Mouse (Mus musculus) brain, embryonic 18.5 days (tissue): ENCODE data around the gene Fez2.

Source experiments
- DNase-seq: peaks from one replicate; pipeline ENCODE4 v3.0.0-alpha.2; 2012; ENCODE audit warnings: low read depth, low spot score

The Fez2 gene

DNA sequence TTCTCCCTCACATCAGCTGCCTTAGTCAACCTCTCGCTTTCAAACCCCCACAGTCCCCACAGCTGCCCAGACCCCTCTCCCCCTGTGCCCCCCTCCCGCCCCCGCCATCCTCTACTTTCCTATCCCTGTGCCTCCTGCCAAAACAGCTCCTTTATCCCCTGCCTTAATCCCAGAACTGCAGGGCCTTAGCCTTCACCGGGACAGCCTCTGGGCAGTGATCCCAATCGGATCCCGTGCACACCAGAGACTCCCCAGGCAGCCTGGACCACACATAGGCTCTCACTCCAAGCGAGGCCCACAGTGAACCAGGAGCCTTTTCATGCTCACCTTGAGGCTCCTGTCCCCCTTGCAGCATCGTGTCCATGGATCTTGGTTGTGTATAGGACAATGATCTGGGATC lies 49.5 kb downstream of the Fez2 start:
- no peak for DNase-seq

GRCm38 (mm10) chr17:78366070-78366469 lies 51.9 kb downstream of the Fez2 start:
- DNase-seq: no peak

DNA sequence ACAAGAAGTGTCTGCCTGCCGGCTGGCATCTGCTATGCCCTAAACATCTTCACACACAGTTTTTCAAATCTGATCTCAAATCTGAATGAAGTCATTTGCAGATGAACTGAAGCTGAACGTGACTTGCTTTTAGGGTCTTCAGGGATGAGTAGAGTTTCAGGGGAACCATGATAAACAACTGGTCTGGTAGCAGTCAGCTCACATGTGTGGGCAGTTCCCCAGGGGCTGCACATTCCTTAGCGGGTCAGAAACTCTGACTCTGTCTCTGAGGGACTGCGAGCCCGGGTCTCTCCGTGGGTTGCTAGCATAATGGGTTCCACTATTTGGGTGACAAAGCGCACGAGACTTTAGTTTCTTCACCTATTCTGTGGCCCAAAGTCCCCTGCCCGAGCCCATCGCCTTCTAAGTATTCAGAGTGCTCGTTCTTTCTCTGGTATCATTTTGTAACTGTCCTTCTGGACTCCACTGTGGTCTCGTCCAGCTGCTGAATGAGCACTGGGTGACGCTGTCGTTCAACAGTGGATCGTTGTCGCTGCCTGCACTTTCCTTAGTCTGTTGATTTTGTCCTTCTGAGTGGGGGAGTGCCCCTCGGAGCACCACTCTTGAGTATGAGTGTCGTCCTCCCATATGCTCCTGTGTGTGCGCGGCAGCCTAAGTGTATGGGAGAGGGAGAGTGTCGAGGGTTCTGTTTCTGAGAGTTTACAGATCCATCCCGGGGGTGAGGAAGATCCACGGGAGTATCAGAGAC lies 53.2 kb downstream of the Fez2 start:
- no peak for DNase-seq

DNA sequence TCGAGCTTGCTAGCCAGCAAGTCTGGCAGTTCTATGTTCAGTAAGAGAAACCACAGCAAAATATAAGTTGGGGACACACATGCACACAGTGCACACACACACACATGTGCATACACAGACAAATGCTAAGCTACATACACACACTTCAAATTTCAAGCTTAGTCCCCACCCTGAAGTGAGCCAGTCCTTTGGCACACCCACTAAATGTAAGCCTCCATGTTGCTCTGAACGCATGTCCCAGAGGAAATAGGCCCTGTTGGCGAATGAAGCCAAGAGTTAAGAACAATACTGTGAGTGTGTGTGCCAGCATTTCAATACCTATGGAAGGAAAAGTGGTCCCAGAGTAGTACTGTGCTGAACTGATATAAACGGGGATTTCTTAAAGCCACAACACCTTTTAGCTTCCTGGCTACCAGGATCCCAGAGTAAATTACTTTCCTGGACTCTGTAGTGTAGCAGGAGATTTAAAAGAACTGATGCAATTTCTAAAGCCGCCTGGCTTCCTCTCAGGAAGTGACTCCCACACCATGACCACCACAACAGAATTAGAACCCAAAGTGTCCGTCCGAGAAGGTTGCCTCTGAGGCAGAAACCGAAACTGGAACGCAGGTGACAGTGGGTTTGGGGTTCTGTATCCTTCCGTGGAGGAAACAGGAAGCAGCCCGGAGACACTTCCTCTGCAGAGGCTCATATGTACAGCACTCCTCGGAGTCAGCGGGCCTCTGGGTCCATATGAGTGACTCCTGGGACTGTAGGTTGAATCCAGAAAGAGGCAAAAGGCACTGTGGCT lies 55.8 kb downstream of the Fez2 start:
- no peak for DNase-seq

DNA sequence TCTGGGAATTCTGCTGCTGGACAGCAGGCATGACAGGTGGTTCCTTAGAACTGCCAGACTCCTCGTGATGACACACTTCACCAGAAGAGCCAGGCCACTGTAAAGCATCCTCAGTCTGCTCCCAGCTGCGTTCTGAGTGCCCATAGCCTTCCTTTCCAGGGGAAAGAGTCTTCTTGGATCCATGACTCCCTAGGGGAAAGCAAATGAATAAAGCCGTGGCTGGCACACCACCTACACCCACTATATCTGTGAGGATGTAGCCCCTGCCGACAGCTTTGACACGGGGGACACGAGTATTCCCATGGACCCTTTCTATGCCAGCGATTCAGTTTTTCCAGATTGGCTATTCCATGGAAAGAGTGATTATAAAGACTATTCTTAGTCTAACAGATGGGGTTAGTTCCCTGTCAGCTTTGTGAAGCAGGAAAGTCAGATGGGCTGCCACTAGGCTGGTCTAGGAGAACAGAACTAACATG lies 59.7 kb downstream of the Fez2 start:
- no peak for DNase-seq

DNA sequence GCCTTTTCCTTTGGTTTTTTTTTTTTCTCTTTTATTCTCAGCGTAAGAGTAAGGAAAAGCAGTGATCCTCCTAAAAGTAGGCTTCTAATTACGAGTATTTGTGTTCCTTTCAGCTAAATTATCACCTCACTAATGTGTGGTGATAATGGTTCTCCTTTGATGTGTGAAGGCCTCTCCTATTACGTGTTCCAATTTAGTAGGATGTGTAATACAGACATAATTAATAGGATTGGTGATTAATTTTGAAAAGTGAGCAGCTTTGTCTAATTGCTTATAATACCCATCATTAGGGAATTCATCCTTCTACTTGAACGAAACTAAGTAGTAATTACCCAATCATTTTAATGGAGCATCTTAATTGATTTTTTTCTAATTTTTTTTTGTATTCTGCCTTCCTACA lies 60.2 kb downstream of the Fez2 start:
- DNase-seq: no peak

DNA sequence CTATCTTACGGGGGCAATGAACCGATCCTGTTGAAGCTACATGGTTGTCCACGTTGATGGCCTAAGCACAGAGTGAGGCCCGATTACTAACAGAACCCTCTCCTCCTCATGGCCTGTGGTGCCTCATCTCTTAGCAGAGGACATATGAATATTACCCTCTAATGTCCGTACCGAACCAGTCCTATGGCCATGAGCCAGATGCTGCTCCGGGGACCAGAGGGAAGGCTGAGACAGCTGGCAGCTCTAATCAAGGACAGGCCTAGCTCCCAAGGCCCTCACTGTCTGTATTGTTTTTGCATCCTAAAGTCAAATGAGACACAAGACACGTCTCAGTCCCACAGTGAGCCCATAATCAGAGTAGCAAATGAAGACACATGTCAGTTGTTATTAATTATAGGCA lies 62.3 kb downstream of the Fez2 start:
- no peak for DNase-seq

DNA sequence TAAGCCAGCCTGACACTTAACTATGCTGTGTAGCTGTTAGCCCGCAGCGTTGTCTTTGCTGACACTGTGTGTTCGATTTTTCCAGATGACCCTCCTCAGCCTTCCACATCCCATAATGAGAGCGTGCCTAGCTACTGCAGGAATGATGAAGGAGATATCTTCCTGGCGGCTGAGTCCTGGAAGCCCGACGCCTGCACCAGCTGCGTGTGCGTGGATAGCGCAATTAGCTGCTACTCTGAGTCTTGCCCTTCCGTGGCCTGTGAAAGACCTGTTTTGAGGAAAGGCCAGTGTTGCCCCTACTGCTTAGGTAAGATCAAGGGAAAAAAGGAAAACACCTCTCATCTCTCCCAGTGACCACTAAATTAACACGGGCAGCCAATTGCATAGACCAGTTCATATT lies 63.1 kb downstream of the Fez2 start:
- DNase-seq: no peak

GRCm38 (mm10) chr17:78354411-78354810 lies 63.5 kb downstream of the Fez2 start:
- no peak for DNase-seq

- DNase-seq: no peak
Measured at GRCm38 (mm10) chr17:78352500-78352855, 65.5 kb downstream of the Fez2 start.

DNA sequence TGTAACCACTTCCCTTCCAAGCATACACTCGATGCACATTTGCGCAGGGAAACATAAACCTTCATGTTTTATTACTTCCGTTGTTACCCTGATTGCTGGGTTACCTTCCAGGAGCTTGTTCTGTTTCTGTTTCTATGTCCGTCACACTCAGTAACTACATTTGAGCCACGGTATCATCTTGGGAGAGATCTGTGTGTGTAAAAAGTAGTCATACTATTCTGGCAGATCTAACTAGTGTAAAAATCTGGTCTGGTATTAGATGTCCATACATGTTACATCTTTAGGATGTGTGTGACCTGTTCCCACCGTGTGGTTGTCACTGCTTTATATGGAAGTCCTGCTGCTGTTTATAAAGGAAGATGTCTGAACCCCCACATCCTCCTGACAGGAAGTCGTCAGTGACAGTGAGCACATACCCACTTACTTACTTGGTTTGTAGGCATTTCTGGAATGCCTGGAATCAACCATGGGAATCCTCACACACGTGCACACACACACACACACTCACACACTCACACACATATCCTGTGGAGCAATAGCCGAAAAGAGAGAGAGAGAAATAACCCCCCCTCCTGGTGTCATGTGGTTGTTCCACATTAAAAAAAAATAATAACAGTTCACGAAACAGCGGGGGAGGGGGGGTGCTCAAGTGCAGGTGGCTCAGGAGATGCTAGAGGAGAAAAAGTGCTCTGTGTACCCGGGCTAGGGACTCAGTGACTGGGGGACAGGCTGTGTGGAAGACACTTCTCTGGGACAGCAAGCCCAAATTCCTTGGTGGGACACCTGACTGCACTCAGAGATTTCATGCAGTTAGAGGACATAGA lies 66.1 kb downstream of the Fez2 start:
- no peak for DNase-seq

GRCm38 (mm10) chr17:78347111-78347801 lies 70.7 kb downstream of the Fez2 start:
- DNase-seq: no peak

GRCm38 (mm10) chr17:78343688-78344087 lies 74.3 kb downstream of the Fez2 start:
- DNase-seq: no peak

DNA sequence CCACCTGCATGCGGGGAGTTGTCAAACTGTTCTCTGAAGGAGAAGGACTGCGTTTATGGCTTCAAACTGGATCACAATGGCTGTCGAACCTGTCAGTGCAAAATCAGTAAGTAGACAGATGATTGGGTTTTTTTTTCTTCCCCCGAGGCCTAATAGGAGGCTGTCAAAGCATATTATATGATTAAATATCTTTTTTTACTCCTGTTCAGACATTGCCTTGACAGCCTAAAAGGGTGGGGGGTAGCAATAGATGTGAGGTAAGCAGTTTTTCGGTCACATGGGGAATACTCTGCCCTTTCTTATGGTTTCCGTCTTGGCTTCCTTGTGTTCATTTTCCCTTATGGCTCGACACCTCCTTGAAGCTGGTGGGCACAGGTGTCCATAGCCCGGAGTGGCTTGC lies 82.7 kb downstream of the Fez2 start:
- no peak for DNase-seq

- no peak for DNase-seq
Measured at GRCm38 (mm10) chr17:78333275-78333674, 84.7 kb downstream of the Fez2 start.

DNA sequence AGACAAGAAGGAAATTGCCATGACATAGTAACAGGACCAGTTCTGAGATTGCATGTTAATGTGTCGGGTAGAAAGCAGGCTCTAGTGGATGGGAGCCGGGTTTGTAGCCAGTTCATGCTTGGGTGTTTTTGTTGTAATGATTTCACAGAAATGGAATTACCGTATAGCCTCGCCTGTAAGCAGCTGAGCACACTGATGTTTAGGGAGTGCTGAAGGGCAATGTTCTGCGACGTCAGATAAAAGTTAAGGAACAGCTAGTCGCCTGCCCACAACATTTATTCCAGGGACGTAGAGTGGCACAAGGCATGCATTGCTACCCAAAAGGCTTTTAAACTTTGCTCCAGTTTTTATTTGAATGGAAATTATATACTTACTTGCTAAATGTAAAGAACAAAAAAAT lies 86.5 kb downstream of the Fez2 start:
- no peak for DNase-seq

DNA sequence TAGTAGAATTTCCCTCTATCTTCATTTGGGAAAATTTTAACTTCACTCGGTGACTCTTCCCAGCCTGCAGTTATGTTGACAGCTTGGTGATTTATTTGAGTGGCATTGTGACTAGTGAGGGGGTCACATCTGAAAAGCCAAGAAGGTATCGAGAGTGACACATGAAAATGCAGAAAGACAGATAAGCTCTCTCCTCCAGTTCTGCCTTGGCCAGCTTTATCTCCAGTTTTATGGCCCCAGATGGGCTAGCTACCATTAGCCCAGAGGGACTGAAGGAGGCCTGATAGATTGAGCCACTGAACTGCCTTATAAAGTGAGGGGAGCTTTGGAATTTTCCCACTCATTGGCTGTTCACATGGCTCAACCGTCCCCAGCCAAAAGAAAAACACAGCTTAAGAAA lies 89.7 kb downstream of the Fez2 start:
- DNase-seq: no peak

GRCm38 (mm10) chr17:78327187-78327586 lies 90.8 kb downstream of the Fez2 start:
- no peak for DNase-seq

GRCm38 (mm10) chr17:78326381-78326780 lies 91.6 kb downstream of the Fez2 start:
- no peak for DNase-seq

DNA sequence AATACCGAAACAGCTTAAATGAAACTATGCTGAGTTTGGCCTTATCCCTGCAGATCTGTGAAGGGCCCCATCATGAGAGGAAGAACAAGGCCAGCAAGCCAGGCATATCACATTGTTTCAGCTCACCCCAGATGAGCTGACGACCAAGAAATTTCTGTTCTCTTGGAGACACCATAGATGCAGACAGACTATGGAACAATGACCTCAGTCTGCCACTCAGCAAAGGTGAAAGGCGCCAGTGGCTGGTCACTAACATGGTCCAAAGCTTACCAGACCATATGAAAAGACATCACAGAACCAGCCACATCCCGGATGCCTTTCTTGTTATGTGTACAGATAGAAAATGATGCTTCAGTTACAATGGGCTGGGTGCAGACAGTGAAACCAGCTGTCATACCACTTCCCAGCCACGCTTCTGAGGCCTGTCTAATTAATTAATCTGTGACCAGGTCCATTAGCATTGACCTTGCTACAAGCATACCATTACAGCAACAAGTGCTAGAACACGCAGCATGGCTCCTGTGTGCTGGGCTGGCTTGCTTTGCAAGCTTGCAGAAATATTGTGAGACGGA lies 92.1 kb downstream of the Fez2 start:
- DNase-seq: no peak
